Mouse (Mus musculus) ES-E14 (cell line): Measurements from ENCODE around the gene Mbd5. TPM values are rescaled to one million over a fixed set of nuclear protein-coding genes. Genes with fewer than 3 reads are reported as not detected.

Experiments
- DNase-seq: peaks from one replicate; pipeline ENCODE4 v3.0.0-alpha.2; 2013; ENCODE audit warnings: low read depth, low spot score
- H3K27ac ChIP-seq: 2 replicates; pipeline ENCODE4 v1.5.1; 2012; ENCODE audit warnings: low read depth, mild to moderate bottlenecking, low read length, moderate library complexity, mixed read lengths; ENCODE audit not compliant: poor library complexity, insufficient read depth, severe bottlenecking
- H3K36me3 ChIP-seq: 2 replicates; pipeline ENCODE4 v1.6.1; 2012; ENCODE audit warnings: mild to moderate bottlenecking, low read length, moderate library complexity, mixed read lengths; ENCODE audit not compliant: control insufficient read depth, poor library complexity, insufficient read depth, severe bottlenecking
- H3K4me1 ChIP-seq, 2 experiments: fragments of 150-350 bp in 1 of 2; sonication (generic) in 1 of 2; 2 replicates each; pipeline ENCODE4 v1.6.1; 2012; ENCODE audit warnings: low read length in 2 of 2, mild to moderate bottlenecking in 1 of 2, mixed read lengths in 1 of 2; ENCODE audit not compliant: control insufficient read depth in 2 of 2, insufficient read depth in 2 of 2, poor library complexity in 1 of 2
- H3K4me3 ChIP-seq, 2 experiments: fragments of 150-350 bp in 1 of 2; sonication (generic) in 1 of 2; 2 replicates each; pipeline ENCODE4 v1.5.1; 2012; ENCODE audit warnings: low read length in 2 of 2, low read depth in 1 of 2, mild to moderate bottlenecking in 1 of 2, mixed read lengths in 1 of 2; ENCODE audit not compliant: insufficient read depth in 1 of 2, poor library complexity in 1 of 2, severe bottlenecking in 1 of 2
- H3K9ac ChIP-seq: 2 replicates; pipeline ENCODE4 v1.6.1; 2012; ENCODE audit warnings: low read depth, mild to moderate bottlenecking, low read length, mixed read lengths; ENCODE audit not compliant: poor library complexity, insufficient read depth, severe bottlenecking
- H3K9me3 ChIP-seq: fragments of 150-350 bp; sonication (generic); 2 replicates; pipeline ENCODE4 v1.6.1; 2012; ENCODE audit warnings: low read depth, mild to moderate bottlenecking, low read length; ENCODE audit not compliant: control insufficient read depth, insufficient read depth
- CHD2 ChIP-seq: IDR thresholded peaks from 2 replicates; pipeline ENCODE4 v1.6.1; 2014; ENCODE audit warnings: mild to moderate bottlenecking, low read depth, low read length, inconsistent platforms
- HCFC1 ChIP-seq: IDR thresholded peaks from 2 replicates; pipeline ENCODE4 v1.6.1; 2012; ENCODE audit warnings: low read length, inconsistent platforms, borderline replicate concordance; ENCODE audit not compliant: insufficient read depth
- MAFK ChIP-seq: IDR thresholded peaks from 2 replicates; pipeline ENCODE4 v1.6.1; 2014; ENCODE audit warnings: mild to moderate bottlenecking, low read depth, low read length, inconsistent platforms; ENCODE audit not compliant: insufficient read depth
- ZC3H11A ChIP-seq: IDR thresholded peaks from 2 replicates; pipeline ENCODE4 v1.6.1; 2012; ENCODE audit warnings: low read depth, mild to moderate bottlenecking, inconsistent platforms, low read length, borderline replicate concordance
- ZNF384 ChIP-seq: IDR thresholded peaks from 2 replicates; pipeline ENCODE4 v1.6.1; 2012; ENCODE audit warnings: low read depth, low read length, inconsistent platforms
- in situ Hi-C, 2 experiments: fragments of 600-800 bp; cut with MboI; formaldehyde crosslinking; loops; one replicate each; pipeline ENCODE4 v1.15.1; 2025; ENCODE audit warnings: low sequenced_read_pairs in 2 of 2, inconsistent platforms in 1 of 2; ENCODE audit not compliant: unreplicated experiment in 2 of 2
- total RNA-seq: library from RNA; depleted of rRNA; stranded (reverse); fragments of 300-350 nt; gene quantifications from 2 replicates; pipeline ENCODE4 v1.2.3, GENCODE M21; 2012

Gene Mbd5
- total RNA-seq, 1 experiment = 12.3 TPM

DNA sequence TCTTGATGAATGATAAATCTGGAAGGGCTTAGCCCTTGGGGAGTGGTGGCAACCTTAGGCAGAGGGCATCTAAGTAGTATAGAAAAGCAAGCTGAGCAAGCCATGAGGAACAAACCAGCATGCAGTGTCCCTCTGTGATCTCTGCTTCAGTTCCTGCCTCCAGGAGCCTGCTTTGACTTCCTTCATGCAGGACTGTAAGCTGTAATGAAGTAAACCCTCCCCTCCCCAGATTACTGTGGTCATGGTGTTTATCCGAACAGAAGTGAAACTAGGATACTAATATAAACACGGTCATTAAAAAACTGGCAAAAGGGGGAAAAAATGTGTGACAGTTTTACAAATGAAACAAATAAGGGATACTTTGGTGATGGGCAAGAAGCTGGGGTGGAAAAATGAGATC, 284.8 kb downstream of the Mbd5 start:
- DNase-seq = no peak
- H3K9me3 ChIP-seq = no peaks in the 10 kb centered on the region
- H3K4me3 ChIP-seq = no peak overlapping the region
- H3K27ac ChIP-seq = no peak overlapping the region
- no peaks in the 10 kb centered on the region for H3K4me1 ChIP-seq
- in situ Hi-C loops = no loop called here
- no peak overlapping the region for H3K9ac ChIP-seq
- no peaks in the 10 kb centered on the region for H3K36me3 ChIP-seq
- no peak for TF ChIP-seq MAFK
- no peak for TF ChIP-seq CHD2
- TF ChIP-seq ZC3H11A = no peak
- TF ChIP-seq HCFC1 = no peak

DNA sequence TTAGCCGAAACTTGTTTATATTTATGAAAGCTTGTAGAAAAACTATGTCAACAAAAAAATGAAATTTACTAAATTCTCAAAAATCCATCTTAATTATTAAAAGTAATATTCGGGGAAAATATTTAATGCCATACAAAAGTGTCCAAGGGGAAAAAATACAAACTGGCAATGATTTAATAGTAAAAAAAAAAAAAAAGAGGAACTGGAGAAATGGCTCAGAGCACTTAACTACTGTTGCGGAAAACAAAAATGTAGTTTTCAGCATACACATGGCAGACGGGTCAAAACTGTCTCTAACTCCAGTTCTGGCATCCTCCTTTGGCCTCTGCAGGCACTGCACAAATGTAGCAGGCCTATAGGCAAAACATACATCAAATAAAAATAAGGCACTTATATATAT, 292.4 kb downstream of the Mbd5 start:
- no peak for DNase-seq
- Histone ChIP-seq H3K36me3 (no peaks in the 10 kb centered on the region), H3K9ac (no peak overlapping the region), H3K4me3 (no peak overlapping the region), H3K27ac (no peak overlapping the region), H3K9me3 (no peaks in the 10 kb centered on the region), H3K4me1 (no peaks in the 10 kb centered on the region)
- in situ Hi-C loops = no loop called here
- TF ChIP-seq ZC3H11A (no peak), ZNF384 (no peak), HCFC1 (no peak), MAFK (no peak), CHD2 (no peak)

DNA sequence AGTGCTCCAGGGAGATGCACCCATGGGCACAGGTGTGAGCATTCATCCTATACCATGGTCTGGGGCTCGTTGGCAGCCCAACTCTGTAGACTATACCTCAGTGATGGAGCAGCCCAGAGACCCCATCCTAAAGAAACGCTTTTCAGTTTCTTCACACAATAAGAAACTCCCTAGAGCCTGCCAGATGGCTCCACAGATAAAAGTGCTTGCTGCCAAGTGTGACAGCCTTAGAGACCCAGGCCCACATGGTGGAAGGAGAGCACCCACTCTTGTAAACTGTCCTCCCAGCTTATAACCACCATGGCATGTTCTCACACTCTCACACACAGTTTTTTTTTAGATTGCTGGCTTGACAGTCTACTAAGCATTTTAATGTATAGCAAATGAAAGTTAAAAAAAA, 314.8 kb downstream of the Mbd5 start:
- H3K4me3 ChIP-seq = no peak overlapping the region
- H3K4me1 ChIP-seq = no peaks in the 10 kb centered on the region
- H3K36me3 ChIP-seq = no peaks in the 10 kb centered on the region
- no peaks in the 10 kb centered on the region for H3K9me3 ChIP-seq
- no peak for DNase-seq
- no peak overlapping the region for H3K9ac ChIP-seq
- no peak overlapping the region for H3K27ac ChIP-seq
- TF ChIP-seq ZC3H11A = no peak
- no peak for TF ChIP-seq ZNF384
- no peak for TF ChIP-seq CHD2
- TF ChIP-seq MAFK = no peak
- no peak for TF ChIP-seq HCFC1
- in situ Hi-C loops = no loop called here

DNA sequence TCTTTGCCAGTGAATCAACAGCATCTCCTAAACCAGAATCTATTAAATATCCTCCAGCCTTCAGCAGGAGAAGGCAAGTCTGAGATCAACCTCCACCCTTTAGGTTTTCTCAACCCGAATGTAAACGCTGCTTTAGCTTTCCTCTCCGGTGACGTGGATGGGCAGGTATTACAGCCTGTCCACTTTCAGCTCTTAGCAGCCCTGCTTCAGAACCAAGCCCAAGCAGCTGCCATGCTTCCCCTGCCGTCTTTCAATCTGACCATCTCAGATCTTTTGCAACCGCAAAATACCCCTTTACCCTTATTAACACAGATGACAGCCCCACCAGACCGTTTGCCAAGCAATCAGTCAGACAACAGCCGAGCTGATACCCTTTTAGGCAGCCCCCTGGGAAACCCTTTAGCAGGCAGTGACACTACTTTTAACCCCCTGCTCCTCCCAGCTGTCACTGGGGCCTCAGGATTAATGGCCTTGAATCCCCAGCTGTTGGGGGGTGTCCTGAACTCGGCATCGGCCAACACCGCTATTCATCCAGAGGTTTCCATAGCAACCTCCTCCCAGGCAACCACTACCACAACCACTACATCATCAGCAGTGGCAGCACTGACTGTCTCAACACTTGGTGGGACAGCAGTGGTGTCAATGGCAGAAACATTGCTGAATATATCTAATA, 323.1 kb downstream of the Mbd5 start:
- Histone ChIP-seq H3K4me1 (peaks cover 0 to 3% of the 10 kb centered on the region in 2 experiments; a peak in 2 of 4 replicates), H3K9ac (no peak overlapping the region), H3K9me3 (no peaks in the 10 kb centered on the region), H3K4me3 (no peak overlapping the region), H3K27ac (no peak overlapping the region), H3K36me3 (no peaks in the 10 kb centered on the region)
- in situ Hi-C loops = no loop called here
- no peak for DNase-seq
- TF ChIP-seq HCFC1 (no peak), ZC3H11A (no peak), CHD2 (no peak), ZNF384 (no peak), MAFK (no peak)
